Mouse (Mus musculus): ENCODE results near the gene Rad51ap2. TPM values are rescaled to one million over a fixed set of nuclear protein-coding genes. Genes with fewer than 3 reads are reported as not detected.

Rad51ap2 gene
- polyA plus RNA-seq, 1 experiment = 0.67 TPM

DNA sequence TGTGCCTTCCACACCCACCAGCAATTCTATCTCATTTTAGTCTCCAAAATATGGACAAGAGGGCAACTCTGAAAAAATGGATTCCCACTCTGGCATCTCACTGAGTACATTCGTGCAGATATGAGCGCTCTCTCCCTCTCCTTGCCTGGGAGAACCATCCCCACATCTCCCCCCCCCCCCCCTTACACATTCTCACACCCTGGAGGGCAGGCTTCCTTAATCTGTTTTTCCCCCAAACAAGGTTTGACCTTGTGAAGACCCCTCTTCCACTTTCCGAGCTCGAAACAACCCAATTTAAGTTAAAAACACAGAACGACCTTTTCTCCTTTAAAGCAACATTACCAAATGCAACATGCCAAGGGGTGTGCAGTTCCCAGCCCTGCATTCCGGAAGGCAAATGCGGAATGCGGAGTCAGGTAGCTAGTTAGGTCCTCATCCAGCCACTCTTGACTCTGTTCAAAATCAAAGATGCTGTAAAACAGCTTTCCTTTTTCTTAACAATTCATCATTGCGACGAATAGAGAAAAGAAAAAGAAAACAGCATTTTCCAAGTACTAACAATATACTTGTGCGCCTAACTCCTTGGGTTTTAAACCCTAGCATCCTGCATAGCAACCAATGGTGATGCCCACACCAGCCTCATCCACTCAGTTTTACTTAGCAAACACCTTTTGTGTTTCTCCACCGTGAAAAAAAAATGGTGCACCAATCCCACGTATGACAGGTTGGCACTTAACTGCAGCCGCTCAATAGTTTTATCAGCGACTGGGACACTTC lies 20.4 kb upstream of the Rad51ap2 start:
- no peak overlapping the region for H3K4me3 ChIP-seq (ENCODE audit: control insufficient read depth, low read depth, low read length)
- no peak for TF ChIP-seq CTCF (IDR thresholded peaks at IDR 0.05; ENCODE audit: control insufficient read depth, insufficient read depth, insufficient replicate concordance, low read depth, low read length)
- TF ChIP-seq POLR2A (IDR thresholded peaks at IDR 0.05; ENCODE audit: control insufficient read depth, low read depth, low read length) = no peak
- H3K27me3 ChIP-seq (ENCODE audit: control insufficient read depth, insufficient read depth, low read length) = no peaks in the 10 kb centered on the region
- H3K4me1 ChIP-seq (ENCODE audit: control insufficient read depth, insufficient read depth, low read length) = peaks cover 4% of the 10 kb centered on the region; the same call in 1 of the 2 replicates
- H3K36me3 ChIP-seq (ENCODE audit: control insufficient read depth, insufficient read depth, low read length) = no peaks in the 10 kb centered on the region
- H3K27ac ChIP-seq (ENCODE audit: control insufficient read depth, insufficient read depth, low read depth, low read length) = no peak overlapping the region

DNA sequence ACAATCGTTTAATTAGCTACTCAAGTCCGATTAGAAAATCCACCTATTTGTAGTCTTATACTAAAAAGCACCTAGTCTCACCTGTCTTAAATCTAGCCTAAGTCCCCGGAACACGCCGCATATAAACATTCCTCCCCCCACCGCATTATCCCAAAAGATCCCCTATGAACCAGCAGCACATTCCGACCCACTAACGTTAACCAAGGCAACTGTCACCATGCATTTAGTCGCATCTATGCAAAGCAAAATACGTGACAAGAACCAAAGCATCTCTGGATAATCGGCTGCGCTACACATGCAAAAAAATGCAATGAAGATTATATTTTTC lies 19.9 kb upstream of the Rad51ap2 start:
- TF ChIP-seq POLR2A (IDR thresholded peaks at IDR 0.05; ENCODE audit: control insufficient read depth, low read depth, low read length) = no peak
- no peak for TF ChIP-seq CTCF (IDR thresholded peaks at IDR 0.05; ENCODE audit: control insufficient read depth, insufficient read depth, insufficient replicate concordance, low read depth, low read length)

DNA sequence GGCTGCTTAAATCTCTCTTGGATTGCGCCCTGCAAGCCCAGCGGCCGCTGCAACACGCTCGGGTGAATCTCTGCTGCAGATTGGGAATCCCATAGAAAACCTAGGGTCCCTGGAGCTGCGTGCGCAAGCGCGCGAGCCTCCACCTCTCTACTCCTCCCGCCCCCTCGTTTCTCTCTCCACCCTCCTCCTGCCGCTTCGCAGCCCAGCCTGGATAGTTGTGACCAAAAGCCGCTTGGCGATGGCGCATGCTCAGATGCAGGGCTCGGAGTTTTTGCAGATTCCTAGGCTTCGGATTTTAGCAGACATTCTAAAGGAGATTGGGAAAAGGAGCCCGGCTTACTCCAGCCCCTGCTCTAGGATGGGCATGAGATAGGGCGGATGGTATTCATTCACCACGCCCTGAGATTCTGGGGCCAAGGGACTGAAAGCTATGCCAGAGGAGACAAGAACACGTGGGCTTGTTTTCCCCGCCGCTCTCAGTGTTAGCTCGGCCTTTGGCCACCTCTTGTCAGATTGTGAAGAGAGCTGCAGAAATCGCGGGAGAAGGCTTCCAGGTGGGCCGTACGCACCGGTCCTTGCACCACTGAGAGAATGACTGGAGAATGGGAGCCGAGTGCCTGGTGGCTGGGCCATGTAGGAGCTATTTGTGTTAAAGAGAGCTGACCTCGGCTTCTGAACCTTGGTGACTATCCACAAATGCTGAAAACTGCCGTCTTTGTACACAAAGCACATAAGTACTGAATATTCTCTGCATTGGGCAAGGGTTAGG lies 19.2 kb upstream of the Rad51ap2 start, which contains the start of gene Vsnl1:
TSS of gene Vsnl1 (minus strand) at position 117 of the 769 bp plus-strand sequence.
- no peak within 1 kb of the TSS for H3K27ac ChIP-seq (ENCODE audit: control insufficient read depth, insufficient read depth, low read depth, low read length)

More for the DNA sequence above, 19.9 kb upstream of the Rad51ap2 start:
- Histone ChIP-seq H3K27me3 (ENCODE audit: control insufficient read depth, insufficient read depth, low read length) (no peaks in the 10 kb centered on the region), H3K4me1 (ENCODE audit: control insufficient read depth, insufficient read depth, low read length) (peaks cover 4% of the 10 kb centered on the region; the same call in 1 of the 2 replicates), H3K4me3 (ENCODE audit: control insufficient read depth, low read depth, low read length) (no peak overlapping the region), H3K27ac (ENCODE audit: control insufficient read depth, insufficient read depth, low read depth, low read length) (no peak overlapping the region), H3K36me3 (ENCODE audit: control insufficient read depth, insufficient read depth, low read length) (no peaks in the 10 kb centered on the region)

GRCm38 (mm10) chr12:11437266-11437906 lies 18.5 kb upstream of the Rad51ap2 start:
- peak overlapping the region; percentile 14; the same call in 1 of the 2 replicates for H3K4me3 ChIP-seq (ENCODE audit: control insufficient read depth, low read depth, low read length)
- TF ChIP-seq POLR2A (IDR thresholded peaks at IDR 0.05; ENCODE audit: control insufficient read depth, low read depth, low read length) = no peak
- TF ChIP-seq CTCF (IDR thresholded peaks at IDR 0.05; ENCODE audit: control insufficient read depth, insufficient read depth, insufficient replicate concordance, low read depth, low read length) = peak; percentile 51; the same call in 1 of the 2 replicates
- H3K4me1 ChIP-seq (ENCODE audit: control insufficient read depth, insufficient read depth, low read length) = peaks cover 4% of the 10 kb centered on the region; the same call in 1 of the 2 replicates
- H3K36me3 ChIP-seq (ENCODE audit: control insufficient read depth, insufficient read depth, low read length) = no peaks in the 10 kb centered on the region
- no peaks in the 10 kb centered on the region for H3K27me3 ChIP-seq (ENCODE audit: control insufficient read depth, insufficient read depth, low read length)
- H3K27ac ChIP-seq (ENCODE audit: control insufficient read depth, insufficient read depth, low read depth, low read length) = no peak overlapping the region

More for the DNA sequence above, 19.2 kb upstream of the Rad51ap2 start, which contains the start of gene Vsnl1:
- TF ChIP-seq POLR2A (IDR thresholded peaks at IDR 0.05; ENCODE audit: control insufficient read depth, low read depth, low read length) (no peak), CTCF (IDR thresholded peaks at IDR 0.05; ENCODE audit: control insufficient read depth, insufficient read depth, insufficient replicate concordance, low read depth, low read length) (no peak)
- peaks cover 4% of the 10 kb centered on the region; the same call in 1 of the 2 replicates for H3K4me1 ChIP-seq (ENCODE audit: control insufficient read depth, insufficient read depth, low read length)
- H3K27me3 ChIP-seq (ENCODE audit: control insufficient read depth, insufficient read depth, low read length) = no peaks in the 10 kb centered on the region
- H3K4me3 ChIP-seq (ENCODE audit: control insufficient read depth, low read depth, low read length) = peak within 1 kb of the TSS; percentile 14
- H3K36me3 ChIP-seq (ENCODE audit: control insufficient read depth, insufficient read depth, low read length) = no peaks in the 10 kb centered on the region

- TF ChIP-seq POLR2A (IDR thresholded peaks at IDR 0.05; ENCODE audit: control insufficient read depth, low read depth, low read length) (no peak), CTCF (IDR thresholded peaks at IDR 0.05; ENCODE audit: control insufficient read depth, insufficient read depth, insufficient replicate concordance, low read depth, low read length) (no peak)
- Histone ChIP-seq H3K27ac (ENCODE audit: control insufficient read depth, insufficient read depth, low read depth, low read length) (no peak overlapping the region), H3K27me3 (ENCODE audit: control insufficient read depth, insufficient read depth, low read length) (no peaks in the 10 kb centered on the region)
Measured at GRCm38 (mm10) chr12:11437907-11438447, 17.9 kb upstream of the Rad51ap2 start.

DNA sequence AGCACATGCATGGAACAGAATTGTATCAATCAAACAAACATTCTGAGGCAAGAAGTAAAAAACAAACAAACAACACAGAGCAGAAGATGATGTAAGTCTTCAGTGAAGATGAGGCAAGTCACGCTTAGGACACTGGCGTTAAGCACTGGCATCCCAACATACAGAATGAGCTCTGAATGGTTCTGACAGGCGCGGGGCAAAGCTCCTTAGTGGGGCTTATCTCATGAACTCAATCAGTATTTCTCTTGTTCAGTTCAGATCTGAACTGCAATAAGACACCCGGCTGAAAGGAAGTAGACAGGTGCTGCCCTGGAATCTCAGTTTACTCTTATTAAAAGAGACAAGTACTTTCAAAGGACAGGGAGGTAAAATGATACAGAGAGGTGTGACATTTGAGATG lies 1.7 kb upstream of the Rad51ap2 start:
- Histone ChIP-seq H3K36me3 (ENCODE audit: control insufficient read depth, insufficient read depth, low read length) (no peaks in the 10 kb centered on the region), H3K27me3 (ENCODE audit: control insufficient read depth, insufficient read depth, low read length) (no peaks in the 10 kb centered on the region), H3K4me1 (ENCODE audit: control insufficient read depth, insufficient read depth, low read length) (peaks cover 5% of the 10 kb centered on the region), H3K27ac (ENCODE audit: control insufficient read depth, insufficient read depth, low read depth, low read length) (no peak overlapping the region), H3K4me3 (ENCODE audit: control insufficient read depth, low read depth, low read length) (no peak overlapping the region)
- TF ChIP-seq CTCF (IDR thresholded peaks at IDR 0.05; ENCODE audit: control insufficient read depth, insufficient read depth, insufficient replicate concordance, low read depth, low read length) (no peak), POLR2A (IDR thresholded peaks at IDR 0.05; ENCODE audit: control insufficient read depth, low read depth, low read length) (no peak)

More at GRCm38 (mm10) chr12:11437907-11438447, 17.9 kb upstream of the Rad51ap2 start:
- H3K4me3 ChIP-seq (ENCODE audit: control insufficient read depth, low read depth, low read length) = no peak overlapping the region; the same call in 1 of the 2 replicates
- no peaks in the 10 kb centered on the region for H3K36me3 ChIP-seq (ENCODE audit: control insufficient read depth, insufficient read depth, low read length)
- peaks cover 4% of the 10 kb centered on the region; the same call in 1 of the 2 replicates for H3K4me1 ChIP-seq (ENCODE audit: control insufficient read depth, insufficient read depth, low read length)
